Mouse (Mus musculus) bone marrow macrophage, adult 2 months (primary cell): ENCODE results near the gene Frat2.

Source experiments
- CTCF ChIP-seq: IDR thresholded peaks from 2 replicates; pipeline ENCODE4 v1.5.1; 2012; ENCODE audit warnings: low read depth, mild to moderate bottlenecking, low read length, moderate library complexity
- POLR2A ChIP-seq: IDR thresholded peaks from 2 replicates; pipeline ENCODE4 v1.6.1; 2012; ENCODE audit warnings: mild to moderate bottlenecking, low read depth, low read length, borderline replicate concordance

- no peak for TF ChIP-seq CTCF
- no peak for TF ChIP-seq POLR2A
Observed at GRCm38 (mm10) chr19:41828941-41829340, 19.0 kb downstream of the Frat2 start.
